Mouse (Mus musculus) adrenal gland, postnatal 10 days (tissue): Measurements from ENCODE around the gene Vmo1. TPM values are rescaled to one million over a fixed set of nuclear protein-coding genes. Genes with fewer than 3 reads are reported as not detected.

Experiments used
- DNase-seq: peaks from one replicate; pipeline ENCODE4 v3.0.0; 2021; ENCODE audit warnings: mixed read lengths
- total RNA-seq, 2 experiments: library from RNA; stranded (reverse); gene quantifications; 2 replicates each; pipeline ENCODE4 v1.2.3; 2021

Vmo1 gene
- total RNA-seq, 2 experiments from 2014 or later = 0.42 to 0.48 TPM

- DNase-seq = no peak
Measured at GRCm38 (mm10) chr11:70472716-70473115, 41.7 kb downstream of the Vmo1 start.

GRCm38 (mm10) chr11:70469764-70470163 lies 44.7 kb downstream of the Vmo1 start:
- DNase-seq = no peak

- DNase-seq = no peak
Measured at GRCm38 (mm10) chr11:70467902-70468619, 46.4 kb downstream of the Vmo1 start.

GRCm38 (mm10) chr11:70465824-70466223 lies 48.6 kb downstream of the Vmo1 start:
- peak; percentile 55 for DNase-seq

GRCm38 (mm10) chr11:70465211-70465610 lies 49.2 kb downstream of the Vmo1 start:
- no peak for DNase-seq

- DNase-seq = no peak
Measured at GRCm38 (mm10) chr11:70463970-70464369, 50.4 kb downstream of the Vmo1 start.

Other genes starting within 250 kb of the Vmo1 start
- not detected for gene Alox12e, start 192.0 kb downstream of the Vmo1 start, total RNA-seq
- gene Alox15, start 162.6 kb downstream of the Vmo1 start, total RNA-seq = 1 to 10 TPM; 2.0 to 2.5 TPM
- gene Pelp1, start 104.6 kb downstream of the Vmo1 start, total RNA-seq = 10 to 100 TPM; 23.2 to 24.6 TPM
- 10 to 100 TPM; 21.7 to 26.0 TPM for gene Arrb2, start 82.0 kb downstream of the Vmo1 start, total RNA-seq
- 10 to 100 TPM; 16.1 to 18.5 TPM for gene Med11, start 62.7 kb downstream of the Vmo1 start, total RNA-seq
- gene Zmynd15, start 55.2 kb downstream of the Vmo1 start, total RNA-seq = 1 to 10 TPM in 1 of 2 experiments, under 1 TPM in 1; 0.93 to 1.8 TPM
- gene Cxcl16, start 54.6 kb downstream of the Vmo1 start, total RNA-seq = 1 to 10 TPM; 4.2 to 5.8 TPM
- under 1 TPM; 0.55 to 0.84 TPM for gene Tm4sf5, start 9.4 kb downstream of the Vmo1 start, total RNA-seq
- 1 to 10 TPM; 4.9 to 9.8 TPM for gene Gltpd2, start 4.6 kb upstream of the Vmo1 start, total RNA-seq
- gene Psmb6, start 10.8 kb upstream of the Vmo1 start, total RNA-seq = 100 to 1,000 TPM; 276 to 295 TPM
- gene Gm40193, start 18.3 kb upstream of the Vmo1 start, total RNA-seq = not detected
- gene Pld2, start 25.4 kb upstream of the Vmo1 start, total RNA-seq = 10 to 100 TPM in 1 of 2 experiments, 1 to 10 TPM in 1; 9.7 to 13.6 TPM
- 10 to 100 TPM; 49.0 to 55.8 TPM for gene Mink1, start 48.3 kb upstream of the Vmo1 start, total RNA-seq
- not detected for gene 4930544D05Rik, start 101.2 kb upstream of the Vmo1 start, total RNA-seq
- gene Chrne, start 104.6 kb upstream of the Vmo1 start, total RNA-seq = 1 to 10 TPM in 1 of 2 experiments, not detected in 1; 1.6 TPM
- gene Gp1ba, start 124.5 kb upstream of the Vmo1 start, total RNA-seq = under 1 TPM; 0.30 TPM
- gene Rnf167, start 132.6 kb upstream of the Vmo1 start, total RNA-seq = 10 to 100 TPM; 73.9 to 86.6 TPM
- 100 to 1,000 TPM; 180 to 220 TPM for gene Slc25a11, start 132.9 kb upstream of the Vmo1 start, total RNA-seq
- gene Pfn1, start 140.0 kb upstream of the Vmo1 start, total RNA-seq = 100 to 1,000 TPM; 677 to 708 TPM
- 100 to 1,000 TPM in 1 of 2 experiments, 10 to 100 TPM in 1; 89.5 to 224 TPM for gene Eno3, start 142.6 kb upstream of the Vmo1 start, total RNA-seq
- 10 to 100 TPM; 66.5 to 72.6 TPM for gene Spag7, start 154.8 kb upstream of the Vmo1 start, total RNA-seq
- 10 to 100 TPM; 34.3 to 43.8 TPM for gene Camta2, start 173.5 kb upstream of the Vmo1 start, total RNA-seq
- gene Inca1, start 185.5 kb upstream of the Vmo1 start, total RNA-seq = 10 to 100 TPM; 13.8 to 18.9 TPM
- gene Kif1c, start 185.9 kb upstream of the Vmo1 start, total RNA-seq = 100 to 1,000 TPM; 156 to 176 TPM
- 10 to 100 TPM in 1 of 2 experiments, 1 to 10 TPM in 1; 6.7 to 10.3 TPM for gene Zfp3, start 249.6 kb upstream of the Vmo1 start, total RNA-seq